Mouse (Mus musculus) thymus, adult 2 months (tissue): ENCODE data around the gene Tsr1.

Experiments
- CTCF ChIP-seq: fragments of 200-500 bp; IDR thresholded peaks from 2 replicates; pipeline ENCODE4 v1.5.1; 2012; ENCODE audit warnings: mild to moderate bottlenecking, control low read depth, low read length, moderate library complexity, borderline replicate concordance; ENCODE audit not compliant: control insufficient read depth, poor library complexity, insufficient read depth; ENCODE audit errors: extremely low read depth
- POLR2A ChIP-seq: fragments of 200-500 bp; IDR thresholded peaks from 2 replicates; pipeline ENCODE4 v1.6.1; 2012; ENCODE audit warnings: mild to moderate bottlenecking, low read length, control low read depth, moderate library complexity; ENCODE audit not compliant: control insufficient read depth, poor library complexity, insufficient read depth; ENCODE audit errors: extremely low read depth

GRCm38 (mm10) chr11:74946348-74946747 lies 48.5 kb downstream of the Tsr1 start:
- TF ChIP-seq CTCF (no peak), POLR2A (no peak)
